Mouse (Mus musculus): ENCODE results near the gene Znrf2. TPM values are rescaled to one million over a fixed set of nuclear protein-coding genes. Genes with fewer than 3 reads are reported as not detected.

The Znrf2 gene
- polyA plus RNA-seq, 2 experiments: 2.1 to 3.3 TPM

DNA sequence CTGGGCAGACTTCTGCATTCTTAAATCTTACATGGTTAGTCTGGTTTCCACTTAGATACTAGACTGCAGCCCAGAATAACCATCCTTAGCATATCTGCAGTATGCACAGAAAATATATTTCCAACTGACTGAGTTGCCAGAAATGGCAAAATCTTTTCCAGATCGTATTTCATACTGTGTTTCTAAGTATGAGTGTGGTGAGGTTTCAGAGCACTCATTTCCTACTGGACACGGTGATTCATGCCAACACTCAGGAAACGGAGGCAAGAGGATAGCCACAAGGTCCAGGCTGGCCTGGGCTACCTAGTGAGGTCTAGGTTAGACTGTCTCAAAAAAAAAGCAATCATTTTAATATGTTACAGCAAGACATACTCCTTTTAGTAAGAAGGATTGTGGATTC lies 74.7 kb downstream of the Znrf2 start:
- Histone ChIP-seq H3K4me1 (replicated peaks; ENCODE audit: control insufficient read depth in 2 of 2, insufficient read depth in 2 of 2, low read length in 1 of 2) (no peaks in the 10 kb centered on the region), H3K9me3 (ENCODE audit: control insufficient read depth, low read length) (no peaks in the 10 kb centered on the region), H3K27me3 (ENCODE audit: control insufficient read depth, insufficient read depth, low read length) (no peaks in the 10 kb centered on the region), H3K36me3 (replicated peaks; ENCODE audit: control insufficient read depth, insufficient read depth, low read depth) (no peaks in the 10 kb centered on the region), H3K4me3 (ENCODE audit: insufficient read depth in 1 of 2, low read depth in 2 of 2, low read length in 2 of 2) (no peak overlapping the region), H3K9ac (replicated peaks) (no peak overlapping the region), H3K4me2 (ENCODE audit: low read depth) (no peak overlapping the region), H3K27ac (no peak overlapping the region)
- DNase-seq (ENCODE audit: low read depth in 3 of 3, low spot score in 3 of 3) (no peak), ATAC-seq (ENCODE audit: insufficient read depth) (no peak)
- TF ChIP-seq CTCF (IDR thresholded peaks at IDR 0.05; ENCODE audit: low read depth) (no peak), EP300 (IDR thresholded peaks at IDR 0.05; ENCODE audit: low read depth) (no peak)
- 70% methylated on average over 3 of the region's 3 CpGs for WGBS (ENCODE audit: insufficient replicate concordance)

DNA sequence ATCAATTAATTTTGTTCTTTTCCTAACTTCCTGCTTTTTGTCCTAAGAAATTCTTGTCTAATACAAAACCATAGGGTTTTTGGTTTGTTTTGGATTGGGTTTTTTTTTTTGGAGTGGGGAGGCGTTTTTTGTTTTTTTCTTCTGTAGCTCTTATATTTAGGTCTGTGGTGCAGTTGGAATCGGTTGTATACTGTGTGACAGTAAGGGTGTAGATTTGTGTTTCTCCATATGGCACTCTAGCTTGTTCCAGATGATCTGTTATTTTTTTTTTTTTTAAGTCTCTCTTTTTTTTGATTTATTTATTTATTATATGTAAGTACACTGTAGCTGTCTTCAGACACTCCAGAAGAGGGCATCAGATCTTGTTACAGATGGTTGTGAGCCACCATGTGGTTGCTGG lies 83.5 kb downstream of the Znrf2 start:
- no peaks in the 10 kb centered on the region for H3K4me1 ChIP-seq (replicated peaks; ENCODE audit: control insufficient read depth in 2 of 2, insufficient read depth in 2 of 2, low read length in 1 of 2)
- WGBS (ENCODE audit: insufficient replicate concordance): 59% methylated on average over 2 of the region's 2 CpGs

DNA sequence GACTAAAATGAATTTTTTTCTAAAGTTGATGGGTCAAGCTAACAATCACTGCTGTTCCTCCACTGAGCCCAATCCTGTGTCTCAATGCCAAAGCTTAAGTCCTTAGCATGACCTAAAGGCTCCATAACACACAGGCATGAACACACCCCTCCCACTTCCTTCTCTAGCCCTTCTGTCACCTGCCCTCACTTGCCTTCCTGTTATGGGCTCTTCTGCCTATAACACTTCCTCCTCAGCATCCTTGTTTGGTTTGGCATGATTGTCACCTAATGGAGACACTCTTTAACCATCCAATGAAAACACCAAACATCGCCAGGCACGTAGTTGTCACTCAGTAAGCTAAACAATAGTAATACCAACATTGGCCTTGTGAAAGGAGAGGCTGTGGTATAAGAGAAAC lies 85.8 kb downstream of the Znrf2 start:
- TF ChIP-seq CTCF (IDR thresholded peaks at IDR 0.05; ENCODE audit: low read depth): no peak
- no peak for TF ChIP-seq EP300 (IDR thresholded peaks at IDR 0.05; ENCODE audit: low read depth)
- WGBS (ENCODE audit: insufficient replicate concordance): 75% methylated on average over 2 of the region's 2 CpGs
- Histone ChIP-seq H3K36me3 (replicated peaks; ENCODE audit: control insufficient read depth, insufficient read depth, low read depth) (no peaks in the 10 kb centered on the region), H3K4me1 (replicated peaks; ENCODE audit: control insufficient read depth in 2 of 2, insufficient read depth in 2 of 2, low read length in 1 of 2) (no peaks in the 10 kb centered on the region), H3K9me3 (ENCODE audit: control insufficient read depth, low read length) (no peaks in the 10 kb centered on the region), H3K27me3 (ENCODE audit: control insufficient read depth, insufficient read depth, low read length) (no peaks in the 10 kb centered on the region), H3K4me3 (ENCODE audit: insufficient read depth in 1 of 2, low read depth in 2 of 2, low read length in 2 of 2) (no peak overlapping the region), H3K4me2 (ENCODE audit: low read depth) (no peak overlapping the region), H3K27ac (no peak overlapping the region), H3K9ac (replicated peaks) (no peak overlapping the region)
- DNase-seq (ENCODE audit: low read depth in 3 of 3, low spot score in 3 of 3): no peak
- ATAC-seq (ENCODE audit: insufficient read depth): no peak

More for the DNA sequence above, 83.5 kb downstream of the Znrf2 start:
- H3K9me3 ChIP-seq (ENCODE audit: control insufficient read depth, low read length): no peaks in the 10 kb centered on the region
- H3K27ac ChIP-seq: no peak overlapping the region
- TF ChIP-seq CTCF (IDR thresholded peaks at IDR 0.05; ENCODE audit: low read depth) (no peak), EP300 (IDR thresholded peaks at IDR 0.05; ENCODE audit: low read depth) (no peak)
- H3K4me3 ChIP-seq (ENCODE audit: insufficient read depth in 1 of 2, low read depth in 2 of 2, low read length in 2 of 2): no peak overlapping the region
- no peaks in the 10 kb centered on the region for H3K27me3 ChIP-seq (ENCODE audit: control insufficient read depth, insufficient read depth, low read length)
- no peak for DNase-seq (ENCODE audit: low read depth in 3 of 3, low spot score in 3 of 3)
- no peak overlapping the region for H3K9ac ChIP-seq (replicated peaks)
- no peak for ATAC-seq (ENCODE audit: insufficient read depth)
- H3K4me2 ChIP-seq (ENCODE audit: low read depth): no peak overlapping the region
- H3K36me3 ChIP-seq (replicated peaks; ENCODE audit: control insufficient read depth, insufficient read depth, low read depth): no peaks in the 10 kb centered on the region

DNA sequence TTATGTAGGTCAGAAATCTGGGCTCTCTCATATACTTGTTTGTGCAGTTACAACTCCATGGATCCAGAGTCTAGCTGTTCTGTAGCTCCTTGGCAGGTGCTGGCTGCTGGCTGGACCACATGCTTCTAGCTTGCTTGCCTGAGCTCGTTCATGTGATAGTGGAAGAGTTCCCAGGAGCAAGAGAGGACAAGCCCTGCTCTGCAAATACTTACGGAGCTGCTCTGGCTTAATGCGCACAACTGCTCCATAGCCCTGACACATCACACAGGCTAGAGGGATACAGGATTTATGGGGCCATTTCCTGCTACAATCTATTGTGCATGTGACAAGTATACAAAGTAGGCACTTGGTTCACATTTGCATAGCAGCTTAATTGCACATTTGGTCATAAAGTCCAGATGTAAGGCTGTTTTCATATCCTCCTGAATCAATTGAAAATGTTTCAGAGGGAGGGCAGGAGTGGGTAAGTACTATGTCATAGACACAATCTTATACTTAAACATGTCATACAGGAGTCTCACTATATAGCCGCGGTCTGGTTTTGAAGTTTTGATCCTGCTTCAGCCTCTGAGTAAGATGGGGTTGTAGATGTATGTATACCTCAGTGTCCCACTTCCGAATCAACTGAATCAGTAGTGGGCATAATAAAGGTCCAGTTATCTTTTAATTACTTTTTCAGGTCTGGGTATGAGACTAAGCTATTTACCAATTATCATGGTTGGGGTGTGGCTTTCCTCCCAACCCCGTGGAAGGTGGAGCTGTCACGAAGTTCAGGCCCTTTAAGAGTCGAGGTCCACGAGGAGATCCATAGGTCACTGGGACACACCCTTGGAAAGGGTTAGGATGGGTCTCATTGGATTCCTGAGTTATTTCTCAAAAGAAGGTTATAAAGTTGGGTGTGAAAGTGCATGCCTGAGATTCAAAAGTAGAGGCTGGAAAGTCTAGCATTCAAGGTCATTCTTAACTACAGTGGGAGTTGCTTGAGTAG lies 89.6 kb downstream of the Znrf2 start:
- H3K9me3 ChIP-seq (ENCODE audit: control insufficient read depth, low read length): no peaks in the 10 kb centered on the region
- H3K36me3 ChIP-seq (replicated peaks; ENCODE audit: control insufficient read depth, insufficient read depth, low read depth): no peaks in the 10 kb centered on the region
- TF ChIP-seq EP300 (IDR thresholded peaks at IDR 0.05; ENCODE audit: low read depth) (no peak), CTCF (IDR thresholded peaks at IDR 0.05; ENCODE audit: low read depth) (no peak)
- H3K4me1 ChIP-seq (replicated peaks; ENCODE audit: control insufficient read depth in 2 of 2, insufficient read depth in 2 of 2, low read length in 1 of 2): no peaks in the 10 kb centered on the region
- ATAC-seq (ENCODE audit: insufficient read depth): no peak
- H3K27ac ChIP-seq: no peak overlapping the region
- H3K27me3 ChIP-seq (ENCODE audit: control insufficient read depth, insufficient read depth, low read length): no peaks in the 10 kb centered on the region
- no peak overlapping the region for H3K4me2 ChIP-seq (ENCODE audit: low read depth)
- H3K9ac ChIP-seq (replicated peaks): no peak overlapping the region
- DNase-seq (ENCODE audit: low read depth in 3 of 3, low spot score in 3 of 3): no peak
- H3K4me3 ChIP-seq (ENCODE audit: insufficient read depth in 1 of 2, low read depth in 2 of 2, low read length in 2 of 2): no peak overlapping the region
- 69% methylated on average over 10 of the region's 10 CpGs for WGBS (ENCODE audit: insufficient replicate concordance)

DNA sequence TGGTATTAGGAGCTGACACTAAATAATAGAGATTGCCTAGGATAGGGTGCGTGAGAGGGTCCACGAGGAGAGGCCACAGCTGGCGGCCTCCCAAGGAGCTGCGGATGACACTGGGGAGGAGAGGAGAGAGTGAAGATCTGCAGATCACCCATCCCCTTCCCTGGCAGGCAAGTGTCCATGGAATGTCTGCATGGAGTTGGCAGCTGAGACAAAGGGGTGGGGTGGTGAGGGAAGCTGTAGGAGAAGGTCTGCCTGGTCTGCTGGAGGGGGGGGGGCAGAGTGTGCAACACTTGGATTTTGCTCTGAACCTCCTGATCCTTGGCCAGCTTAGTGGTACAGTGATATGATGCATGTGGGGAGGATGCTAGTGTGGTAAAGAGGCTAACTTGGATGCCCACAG lies 98.3 kb downstream of the Znrf2 start:
- TF ChIP-seq EP300 (IDR thresholded peaks at IDR 0.05; ENCODE audit: low read depth) (no peak), CTCF (IDR thresholded peaks at IDR 0.05; ENCODE audit: low read depth) (no peak)
- no peak for DNase-seq (ENCODE audit: low read depth in 3 of 3, low spot score in 3 of 3)

More for the DNA sequence above, 98.3 kb downstream of the Znrf2 start:
- H3K27me3 ChIP-seq (ENCODE audit: control insufficient read depth, insufficient read depth, low read length): no peaks in the 10 kb centered on the region
- H3K9ac ChIP-seq (replicated peaks): no peak overlapping the region
- H3K9me3 ChIP-seq (ENCODE audit: control insufficient read depth, low read length): no peaks in the 10 kb centered on the region
- 75% methylated on average over 4 of the region's 4 CpGs for WGBS (ENCODE audit: insufficient replicate concordance)
- no peaks in the 10 kb centered on the region for H3K4me1 ChIP-seq (replicated peaks; ENCODE audit: control insufficient read depth in 2 of 2, insufficient read depth in 2 of 2, low read length in 1 of 2)
- no peak overlapping the region for H3K27ac ChIP-seq
- no peak overlapping the region for H3K4me2 ChIP-seq (ENCODE audit: low read depth)
- ATAC-seq (ENCODE audit: insufficient read depth): no peak
- no peaks in the 10 kb centered on the region for H3K36me3 ChIP-seq (replicated peaks; ENCODE audit: control insufficient read depth, insufficient read depth, low read depth)
- H3K4me3 ChIP-seq (ENCODE audit: insufficient read depth in 1 of 2, low read depth in 2 of 2, low read length in 2 of 2): no peak overlapping the region

All from liver, embryonic 14.5 days (tissue).